Mouse (Mus musculus): ENCODE measurements around the gene Ntng1.
A peak's percentile ranks its signal among the peaks of the same experiment; 100 is the strongest.

The Ntng1 gene

DNA sequence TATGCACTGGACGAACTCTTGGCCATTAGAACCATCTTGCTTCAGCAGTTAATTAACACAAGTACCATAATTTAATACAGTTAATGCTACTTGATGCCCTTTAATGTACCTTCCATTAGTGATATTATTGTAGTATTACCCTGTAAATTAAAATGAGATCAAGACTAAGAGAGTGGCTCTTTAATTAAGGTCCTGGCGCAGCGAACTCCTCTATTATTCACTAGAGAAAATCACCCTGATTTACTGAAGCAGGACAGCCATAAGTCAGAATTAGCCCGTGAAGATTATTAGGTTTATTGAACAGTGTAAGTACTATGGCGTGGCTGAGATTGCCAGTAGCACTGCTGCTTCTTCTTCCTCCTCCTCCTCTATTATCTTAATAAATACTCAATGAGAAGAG is 212.8 kb downstream of the Ntng1 start:
- no peak for DNase-seq (ENCODE audit: extremely low spot score, low read depth, low spot score)

DNA sequence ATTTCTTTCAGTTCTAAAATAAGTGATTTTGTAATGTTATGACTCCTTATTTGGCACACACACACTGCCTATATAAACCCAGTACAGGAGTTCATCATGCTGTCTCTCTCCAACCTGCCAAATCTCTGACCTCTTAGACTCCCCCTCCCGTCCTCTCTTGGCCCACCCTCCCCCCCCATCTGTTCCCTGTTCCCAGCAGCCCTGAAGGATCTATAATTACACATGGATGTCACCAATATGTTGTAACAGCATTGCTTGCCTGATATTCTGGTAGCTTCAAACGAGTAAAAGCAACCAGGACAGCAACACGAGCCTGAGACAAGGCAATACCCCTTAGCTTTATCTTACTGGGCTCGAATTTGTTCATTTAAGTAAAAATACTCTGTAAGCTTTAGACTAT is 220.0 kb downstream of the Ntng1 start:
- DNase-seq (ENCODE audit: extremely low spot score, low read depth, low spot score): no peak

DNA sequence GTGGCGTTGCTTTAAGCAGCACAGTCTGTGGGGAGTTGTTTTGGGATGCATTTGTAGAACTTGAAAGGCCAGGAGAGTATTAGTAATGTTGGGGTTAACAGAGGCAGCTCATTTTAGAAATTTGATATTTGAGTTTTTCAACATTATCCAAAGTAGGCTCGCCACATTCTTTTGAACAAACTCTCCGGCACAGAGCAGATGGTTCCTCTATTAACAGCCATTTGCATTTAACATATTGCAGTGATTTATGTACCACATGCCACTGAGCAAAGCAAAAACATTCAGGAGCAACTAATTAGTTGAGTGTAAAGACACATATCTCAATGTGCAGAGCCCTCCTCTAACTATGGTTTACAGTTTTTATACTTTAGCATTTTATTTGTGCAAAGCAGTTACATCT is 224.8 kb downstream of the Ntng1 start:
- no peak for DNase-seq (ENCODE audit: extremely low spot score, low read depth, low spot score)

DNA sequence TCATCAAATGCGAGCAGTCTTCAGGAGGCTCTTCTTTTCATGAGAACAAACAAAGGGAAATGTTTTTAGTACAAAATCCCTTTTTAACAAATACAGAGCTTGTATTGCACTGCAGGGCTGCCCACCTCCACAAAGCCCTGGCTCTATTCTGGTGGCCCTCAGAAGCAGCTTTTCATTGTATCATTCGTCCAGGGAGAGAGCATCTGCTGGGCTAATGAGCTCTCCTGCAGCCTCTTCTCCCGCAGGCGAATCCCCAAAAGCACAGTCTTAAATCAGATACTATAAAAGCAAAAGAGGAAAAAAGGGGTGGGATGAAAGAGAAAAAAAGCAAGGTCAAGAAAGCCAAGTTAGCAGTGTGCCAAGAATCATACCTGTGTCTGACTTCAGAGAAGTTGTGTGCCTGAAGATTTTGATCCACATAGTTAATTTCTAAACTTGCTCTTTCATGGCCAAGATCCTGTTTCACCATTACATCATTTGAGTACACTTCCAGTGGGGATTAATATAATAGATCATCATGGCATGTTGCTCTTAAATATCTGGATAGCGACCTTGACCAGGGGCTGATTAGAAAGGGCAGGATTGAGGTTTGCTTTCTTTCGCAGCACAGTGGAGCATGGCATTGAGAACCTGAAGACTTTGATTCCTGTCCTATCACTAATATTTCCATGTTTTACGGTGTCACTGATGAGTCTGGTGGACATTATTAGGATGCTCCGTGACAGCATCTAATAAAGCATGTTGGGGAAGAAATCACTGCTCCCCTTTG is 225.7 kb downstream of the Ntng1 start:
- no peak for DNase-seq (ENCODE audit: extremely low spot score, low read depth, low spot score)

DNA sequence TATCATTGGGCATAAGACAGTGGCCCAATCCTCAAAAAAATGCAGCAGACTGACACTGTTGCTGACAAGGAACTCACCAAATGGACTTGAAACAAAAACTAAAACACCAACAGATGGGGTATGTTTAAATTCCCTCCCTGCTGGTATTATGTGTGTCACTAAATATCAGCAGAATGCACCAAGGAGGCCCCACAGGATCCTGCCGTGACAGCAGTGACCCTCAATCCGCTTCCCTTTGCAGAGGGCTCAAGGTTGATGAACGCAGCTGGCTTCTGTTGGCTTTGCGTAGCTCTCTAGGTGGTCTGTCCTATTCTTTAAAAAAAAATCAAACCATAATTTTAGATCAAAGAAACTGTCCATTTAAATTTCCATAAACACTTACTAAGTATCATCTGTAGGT is 226.7 kb downstream of the Ntng1 start:
- DNase-seq (ENCODE audit: extremely low spot score, low read depth, low spot score): no peak

DNA sequence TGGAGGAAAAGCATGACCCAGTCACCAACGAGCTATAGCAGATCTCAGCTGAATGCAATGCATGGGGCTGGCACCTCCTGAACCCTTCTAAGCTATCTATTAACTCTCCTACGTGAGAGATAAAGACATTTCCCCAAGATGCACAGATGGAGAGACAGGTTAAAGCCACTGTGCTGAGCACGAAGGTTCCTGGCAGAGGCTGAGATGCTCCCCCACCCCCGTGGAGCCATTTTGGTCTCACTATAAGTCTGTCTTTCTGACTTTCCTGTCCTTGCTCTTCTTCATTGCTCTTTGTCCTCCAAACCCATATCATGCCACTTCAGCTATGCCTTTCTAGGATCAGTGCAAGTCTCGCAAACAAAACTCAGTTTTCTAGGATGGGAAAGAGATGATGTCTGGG is 229.6 kb downstream of the Ntng1 start:
- DNase-seq (ENCODE audit: extremely low spot score, low read depth, low spot score): no peak

DNA sequence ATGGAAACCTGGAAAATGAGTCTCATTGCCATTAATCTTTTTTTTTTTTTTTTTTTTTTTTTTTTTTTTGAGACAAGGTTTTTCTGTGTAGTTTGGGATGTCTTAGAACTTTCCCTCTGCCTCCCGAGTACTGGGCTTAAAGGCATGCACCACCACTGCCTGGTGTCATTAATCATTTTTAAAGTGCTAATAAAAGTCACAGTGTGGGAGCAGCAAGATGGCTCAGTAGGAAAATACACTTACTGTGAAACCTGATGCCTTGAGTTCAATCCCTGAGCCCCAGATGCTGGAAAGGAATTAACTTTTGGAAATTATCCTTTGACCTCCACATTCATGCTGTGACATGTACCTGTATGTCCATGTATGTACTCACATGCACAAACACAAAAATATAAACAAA is 253.2 kb downstream of the Ntng1 start:
- peak; percentile 83 for DNase-seq (ENCODE audit: extremely low spot score, low read depth, low spot score)

DNA sequence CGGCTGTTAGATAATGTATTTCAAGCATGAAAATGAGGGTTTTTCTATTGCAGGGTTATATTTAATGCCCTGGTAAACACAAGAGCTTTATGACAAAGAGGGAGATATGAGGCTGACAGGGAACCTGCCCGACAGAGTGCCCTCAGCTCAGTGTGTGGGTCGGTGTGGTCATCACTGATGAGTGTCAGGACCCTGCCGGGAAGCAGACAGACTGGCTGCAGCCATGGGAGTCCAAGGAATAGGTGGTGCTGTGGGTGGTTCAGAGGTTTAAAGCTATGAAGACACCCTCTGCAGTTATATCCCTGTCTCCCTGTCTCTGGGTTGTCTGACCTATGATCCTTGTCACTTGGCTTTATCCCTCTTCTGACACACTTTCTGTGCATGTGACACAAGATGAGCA is 258.1 kb downstream of the Ntng1 start:
- DNase-seq (ENCODE audit: extremely low spot score, low read depth, low spot score): no peak

DNA sequence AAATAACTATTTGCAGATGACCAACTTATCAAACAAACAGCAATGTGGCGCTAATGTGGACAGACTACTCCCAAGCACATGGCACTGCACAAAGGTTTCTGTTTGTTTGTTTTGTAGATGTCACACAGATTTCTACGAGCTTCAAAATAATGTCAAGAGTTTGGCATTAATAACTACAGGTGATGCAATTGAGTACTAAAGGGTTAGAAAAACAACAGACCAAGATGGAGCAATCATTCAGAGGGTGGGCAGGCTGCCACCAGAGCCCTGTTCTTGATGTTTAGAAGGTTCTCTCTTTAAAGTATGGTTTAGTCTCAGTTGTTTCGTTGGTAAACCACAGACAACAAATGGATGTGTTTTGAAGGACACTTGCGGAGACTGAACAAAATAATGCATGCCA is 264.8 kb downstream of the Ntng1 start:
- no peak for DNase-seq (ENCODE audit: extremely low spot score, low read depth, low spot score)

DNA sequence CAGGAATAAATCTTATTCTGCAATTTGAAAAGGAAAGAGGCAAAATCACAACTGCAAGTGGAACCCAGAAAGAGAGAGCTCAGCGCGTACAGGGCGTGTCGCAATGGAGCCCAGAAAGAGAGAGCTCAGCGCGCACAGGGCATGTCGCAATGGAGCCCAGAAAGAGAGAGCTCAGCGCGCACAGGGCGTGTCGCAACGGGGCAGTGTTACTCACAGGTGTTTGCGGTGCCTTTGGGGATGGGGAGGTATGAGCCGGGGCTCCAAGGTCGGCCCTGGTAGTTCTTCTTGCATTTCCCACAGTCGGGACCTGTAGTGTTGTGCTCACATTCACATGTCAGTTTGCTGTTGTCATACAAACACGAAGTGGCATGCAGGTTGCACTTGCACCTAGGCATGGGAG is 271.8 kb downstream of the Ntng1 start:
- no peak for DNase-seq (ENCODE audit: extremely low spot score, low read depth, low spot score)

DNA sequence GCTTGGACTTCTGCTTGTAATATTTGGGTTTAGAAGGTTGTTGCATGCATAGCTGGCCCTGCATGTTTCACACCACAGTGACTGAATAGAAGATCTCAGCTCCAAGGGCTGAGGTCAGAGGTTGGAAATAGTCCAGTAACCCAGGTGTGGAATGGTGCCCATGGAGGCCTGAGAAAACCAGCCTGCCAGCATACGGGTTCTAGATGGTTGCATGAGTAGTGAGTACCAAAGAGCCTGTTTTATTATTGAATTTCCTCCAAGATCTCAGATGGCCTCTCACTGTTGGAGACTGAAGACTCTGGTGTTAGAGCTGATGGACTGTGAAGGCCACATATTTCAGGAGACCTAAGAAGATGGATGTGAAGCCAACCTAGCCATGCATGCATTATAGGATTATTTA is 285.5 kb downstream of the Ntng1 start:
- DNase-seq (ENCODE audit: extremely low spot score, low read depth, low spot score): no peak

DNA sequence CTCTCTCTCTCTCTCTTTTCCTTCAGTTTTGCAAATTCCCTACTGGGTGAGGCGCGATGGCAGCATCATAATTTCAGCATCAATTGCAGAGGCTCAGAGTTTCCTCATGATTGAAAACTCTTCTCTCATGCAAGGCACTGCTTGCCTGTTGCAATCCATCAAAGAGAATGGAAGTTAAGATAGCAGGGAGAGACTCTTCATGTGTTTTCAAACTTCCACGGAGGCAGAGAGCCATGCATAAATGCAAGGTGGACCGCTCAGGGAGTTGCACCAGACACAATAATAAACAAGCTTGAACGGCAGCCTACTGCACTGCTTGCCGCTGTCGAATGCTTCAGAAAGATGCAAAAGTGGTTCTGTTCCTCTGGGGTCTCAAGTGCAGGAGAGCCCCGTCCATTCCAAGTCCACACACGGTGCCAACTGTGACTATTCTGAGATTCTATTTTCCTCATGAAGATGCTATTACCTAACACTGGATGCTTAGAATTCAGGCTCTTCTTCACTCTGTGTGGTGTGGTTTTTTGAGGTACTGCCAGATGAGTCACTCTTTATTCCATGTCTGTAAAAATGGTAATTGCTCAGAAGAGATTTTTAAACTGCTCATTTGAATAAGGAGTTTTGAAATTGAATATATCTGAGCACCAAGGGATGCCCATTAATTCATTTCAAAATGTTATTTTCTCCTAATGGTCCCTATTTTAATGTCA is 289.2 kb downstream of the Ntng1 start:
- no peak for DNase-seq (ENCODE audit: extremely low spot score, low read depth, low spot score)

DNA sequence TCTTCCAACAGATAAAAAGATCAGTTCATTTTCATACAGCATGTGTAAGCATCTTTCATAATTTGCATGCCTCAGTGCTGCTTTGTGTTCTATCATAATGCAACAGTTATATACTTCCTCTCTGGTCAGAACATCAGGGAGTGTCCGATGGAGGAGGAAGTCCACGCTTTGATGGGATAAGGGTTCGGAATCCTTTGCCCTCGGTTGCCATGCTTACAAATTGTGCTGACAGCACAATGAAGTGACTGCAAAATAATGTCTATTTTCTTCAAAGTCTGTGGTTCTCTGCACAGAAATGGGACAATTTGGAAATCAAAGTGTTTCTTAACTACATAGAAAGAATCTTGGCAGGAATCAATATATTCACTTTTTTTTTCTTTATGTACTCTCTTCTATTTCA is 297.2 kb downstream of the Ntng1 start:
- DNase-seq (ENCODE audit: extremely low spot score, low read depth, low spot score): no peak

DNA sequence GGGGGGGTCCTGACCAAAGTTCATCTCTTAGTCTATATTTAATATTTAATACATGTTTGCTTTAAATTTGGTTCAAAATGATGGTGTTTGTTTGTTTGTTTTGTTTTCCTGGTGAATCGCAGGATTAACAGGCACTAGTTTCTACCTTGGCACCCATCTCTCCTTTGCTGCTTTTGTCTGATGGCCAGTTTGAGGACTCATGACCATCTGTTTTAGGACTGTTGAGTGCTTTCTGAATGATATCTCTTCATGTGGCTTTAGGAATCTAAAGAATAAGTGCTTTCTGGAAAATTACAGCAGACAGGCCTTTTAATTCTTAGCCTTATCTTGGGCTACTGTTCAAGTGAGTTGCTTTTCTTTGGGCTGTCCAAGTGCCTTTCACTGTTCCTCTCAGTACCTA is 318.0 kb downstream of the Ntng1 start:
- DNase-seq (ENCODE audit: extremely low spot score, low read depth, low spot score): no peak

DNA sequence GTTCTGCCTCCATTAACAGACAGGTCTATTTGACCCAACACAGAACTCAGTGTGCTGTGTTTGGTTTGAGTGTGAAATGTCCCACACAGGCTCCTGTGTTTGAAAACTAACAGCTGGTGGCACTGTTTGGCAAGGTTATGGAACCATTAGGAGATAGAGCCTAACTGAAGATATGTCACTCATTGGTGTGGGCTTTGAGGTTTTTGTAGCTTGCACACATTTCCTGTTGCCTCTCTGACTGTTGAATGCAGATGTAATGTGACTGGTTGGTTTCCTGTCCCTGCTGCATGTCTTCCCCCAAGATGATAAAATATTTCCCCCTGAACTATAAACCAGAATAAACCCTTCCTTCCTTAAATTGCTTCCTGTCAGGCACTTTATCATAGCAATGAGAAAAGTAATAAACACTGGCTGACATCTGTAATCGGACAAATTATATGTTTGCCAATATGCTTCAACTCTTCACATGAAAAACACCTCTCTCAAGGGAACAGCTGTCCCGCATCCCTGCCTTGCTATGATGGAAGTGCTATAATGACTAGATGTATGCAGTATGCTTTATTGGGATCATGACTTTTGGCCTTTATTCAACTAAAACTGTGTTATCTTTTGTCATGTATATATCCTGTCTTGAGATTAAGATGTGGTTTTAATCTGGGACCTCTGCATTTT is 320.9 kb downstream of the Ntng1 start:
- no peak for DNase-seq (ENCODE audit: extremely low spot score, low read depth, low spot score)

DNA sequence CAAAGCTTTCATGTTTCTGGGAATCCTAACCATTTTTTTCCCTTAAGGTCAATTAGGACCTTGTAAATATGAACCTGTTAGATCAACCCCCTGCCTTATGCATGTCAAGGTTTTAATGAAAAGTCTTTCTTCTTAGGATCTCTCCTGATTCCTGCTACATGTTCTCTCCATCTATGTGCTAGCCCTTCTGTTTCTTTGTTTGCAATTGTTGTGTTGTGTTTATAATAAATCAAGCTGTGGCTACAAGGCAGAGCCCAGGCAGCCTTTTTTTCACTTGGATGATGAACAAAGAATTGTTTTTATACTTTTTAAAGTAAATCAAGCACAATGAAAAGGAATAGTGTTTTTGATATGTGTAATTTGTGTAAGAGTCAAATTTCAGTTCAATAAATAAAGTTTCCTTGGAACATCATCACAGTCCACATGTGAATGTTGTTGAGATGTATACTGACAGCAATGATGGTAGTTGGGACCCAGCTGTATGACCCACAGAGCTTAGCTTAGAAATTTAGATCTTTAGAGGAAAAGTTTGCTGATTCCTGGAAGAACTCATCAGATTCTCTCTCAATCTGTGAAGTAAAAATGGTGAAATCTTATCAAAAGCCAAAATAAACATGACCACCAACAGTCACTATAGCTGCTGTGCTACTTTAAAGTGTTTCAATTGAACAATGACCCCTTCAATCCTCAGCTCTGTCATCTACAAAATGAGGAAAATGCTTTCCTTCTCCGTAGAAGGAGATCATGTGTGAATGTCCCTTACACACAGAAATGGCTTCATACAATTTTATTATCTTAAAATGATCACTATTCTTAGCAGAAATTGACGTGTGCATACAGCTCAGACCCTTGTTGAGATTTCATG is 324.8 kb downstream of the Ntng1 start:
- DNase-seq (ENCODE audit: extremely low spot score, low read depth, low spot score): no peak

DNA sequence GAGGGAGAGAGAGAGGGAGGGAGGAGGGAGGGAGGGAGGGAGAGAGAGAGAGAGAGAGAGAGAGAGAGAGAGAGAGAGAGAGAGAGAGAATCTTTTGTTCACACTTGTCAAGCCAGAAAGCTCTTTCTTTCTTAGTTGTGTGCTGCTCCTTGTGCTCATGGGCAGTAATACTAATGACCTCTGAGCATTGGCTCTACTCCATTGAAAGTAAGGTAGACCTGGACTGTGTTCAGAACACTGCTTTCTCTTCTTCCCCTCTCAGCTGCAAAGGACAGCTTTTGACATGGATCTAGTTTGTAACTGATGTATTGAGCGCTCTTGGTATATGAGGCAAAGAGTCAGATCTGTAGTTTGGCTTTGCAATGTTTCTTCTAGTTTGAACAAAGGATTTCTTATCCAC is 334.7 kb downstream of the Ntng1 start:
- DNase-seq (ENCODE audit: extremely low spot score, low read depth, low spot score): no peak

DNA sequence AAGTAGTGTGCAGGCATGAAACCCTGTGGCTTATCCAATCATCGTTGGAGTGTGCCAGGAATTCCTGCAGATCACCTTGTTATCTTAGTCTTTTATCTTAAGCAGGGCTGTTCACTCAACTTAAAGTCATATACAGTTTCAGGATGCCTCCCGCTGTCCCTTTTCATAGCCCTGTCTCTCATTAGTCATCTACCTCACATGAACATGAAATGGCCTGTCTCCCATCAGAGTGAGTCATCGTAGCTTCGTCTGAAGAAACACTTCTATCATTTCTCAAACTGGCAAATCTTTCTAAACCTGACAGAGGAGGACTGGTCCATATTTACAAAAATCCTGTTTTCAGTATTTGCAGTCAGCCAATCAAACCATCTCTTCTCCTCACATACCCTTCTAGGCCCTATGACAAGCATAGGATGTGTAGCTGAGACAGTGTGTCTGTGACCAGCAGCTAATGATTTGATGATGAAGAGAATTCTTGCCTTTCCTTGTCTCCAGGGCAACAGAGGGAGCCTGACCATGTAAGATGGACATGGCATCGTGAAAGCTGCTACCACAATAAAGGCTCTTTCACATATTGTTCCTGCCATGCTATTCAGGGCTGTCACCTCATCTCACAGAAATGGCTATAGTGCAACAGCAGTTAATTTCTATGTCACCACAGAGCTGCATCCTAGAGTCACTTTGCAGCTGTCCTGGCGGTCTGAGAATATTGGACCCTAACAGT is 336.4 kb downstream of the Ntng1 start:
- no peak for DNase-seq (ENCODE audit: extremely low spot score, low read depth, low spot score)

DNA sequence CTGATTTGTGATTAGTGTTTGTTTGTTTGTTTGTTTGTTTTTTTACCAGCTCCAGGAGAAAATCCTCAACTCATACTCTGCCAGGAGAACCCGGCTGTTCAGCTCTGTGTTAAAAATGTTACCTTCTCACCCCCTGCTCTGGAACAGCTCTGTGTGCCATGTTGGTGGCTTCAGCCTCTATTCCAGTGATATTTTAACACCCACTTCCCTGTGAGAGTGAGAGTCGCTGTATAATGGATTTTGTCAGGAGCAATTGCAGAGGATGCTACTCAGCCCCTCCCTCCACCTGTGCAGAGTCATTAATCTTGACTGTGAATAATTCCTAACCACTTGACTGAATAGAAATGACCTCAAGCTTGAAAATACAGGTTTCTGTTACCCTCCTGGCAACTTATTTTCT is 339.7 kb downstream of the Ntng1 start:
- no peak for DNase-seq (ENCODE audit: extremely low spot score, low read depth, low spot score)

DNA sequence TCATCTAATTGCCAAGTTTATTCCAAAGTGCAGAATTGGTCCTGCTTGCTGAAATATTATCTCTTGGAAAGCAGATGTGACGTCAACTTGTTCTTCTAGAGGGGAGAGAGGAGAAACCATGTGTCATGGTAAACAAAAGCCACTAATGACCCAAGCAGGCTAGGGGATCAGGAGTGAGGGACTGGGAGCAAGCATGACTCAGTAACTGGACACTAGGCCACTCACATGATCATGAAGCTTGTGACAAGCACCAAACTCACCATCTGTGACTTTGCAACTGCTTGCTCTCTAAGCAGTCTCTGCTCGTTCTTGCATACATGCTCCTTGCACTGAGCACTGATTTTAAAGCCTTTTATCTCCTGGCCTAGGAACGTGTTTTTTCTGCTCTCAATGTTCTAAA is 340.2 kb downstream of the Ntng1 start:
- no peak for DNase-seq (ENCODE audit: extremely low spot score, low read depth, low spot score)

DNA sequence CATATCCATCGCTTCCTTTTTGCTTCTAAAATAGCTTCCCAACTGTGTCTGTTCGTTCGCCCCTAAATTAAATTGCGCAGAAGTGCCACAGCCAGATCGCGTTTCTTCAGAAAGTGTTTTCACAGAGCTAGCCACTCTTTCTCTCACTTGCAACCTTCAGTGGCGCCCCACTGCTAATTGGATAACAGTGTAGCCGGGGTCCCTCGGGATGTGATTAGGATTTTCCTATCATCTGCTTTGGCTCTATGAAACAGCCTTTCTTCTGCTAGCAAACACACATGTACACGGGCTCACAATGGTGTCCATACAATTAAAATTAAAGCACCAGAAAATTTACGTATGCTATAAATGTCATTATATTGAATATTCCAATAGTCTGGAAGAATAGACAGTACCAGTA is 346.5 kb downstream of the Ntng1 start:
- DNase-seq (ENCODE audit: extremely low spot score, low read depth, low spot score): no peak
